Mouse (Mus musculus) bone marrow, adult 2 months (tissue): ENCODE data around the gene Zfp786.

Experiments used
- CTCF ChIP-seq: fragments of 200-500 bp; IDR thresholded peaks from 2 replicates; pipeline ENCODE4 v1.5.1; 2011; ENCODE audit warnings: low read length, control low read depth; ENCODE audit not compliant: control insufficient read depth, insufficient read depth
- POLR2A ChIP-seq: fragments of 200-500 bp; IDR thresholded peaks from 2 replicates; pipeline ENCODE4 v1.6.1; 2011; ENCODE audit warnings: low read depth, mild to moderate bottlenecking, control low read depth, low read length, borderline replicate concordance; ENCODE audit not compliant: control insufficient read depth

DNA sequence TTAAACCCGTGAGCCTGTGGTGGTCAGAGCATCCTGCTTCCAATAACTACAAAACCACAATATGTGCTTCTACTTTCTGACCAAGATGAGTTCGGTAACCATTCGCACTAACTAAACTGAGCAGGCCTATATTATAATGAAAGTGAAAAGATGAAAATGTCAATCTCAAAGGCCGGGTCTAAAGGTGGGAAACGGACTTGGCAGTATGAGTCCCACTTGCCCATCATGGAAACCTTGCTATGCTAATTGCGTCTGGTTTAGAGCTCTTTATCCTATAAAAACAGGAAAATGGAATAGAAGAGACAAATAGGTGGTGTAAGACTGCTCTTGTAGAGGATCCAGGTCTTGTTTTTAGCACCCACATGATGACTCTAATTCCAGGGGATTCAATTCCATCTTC, 8.9 kb downstream of the Zfp786 start:
- TF ChIP-seq CTCF, result no peak
- no peak for TF ChIP-seq POLR2A
